24 mouse cellular contexts compared by ENCODE assay signal in genomic region chr16:95943186-95943585, GRCm38 (mm10). TPM values are rescaled to one million over a fixed set of nuclear protein-coding genes. Genes with fewer than 3 reads are reported as not detected.
DNase-seq lines count a peak whose midpoint lies in the region; ATAC-seq and TF ChIP-seq lines count a peak whose summit lies in the region.
"Had no signal": no experiment of that assay in that cellular context is flagged by ENCODE, and none has a peak within 500 bp of the region (broad histone marks: within the 10 kb centered on the region; RNA-seq: fewer than 3 reads in every experiment).

No protein-coding gene starts in this region.

- no peaks in the 10 kb centered on the region for H3K4me1 ChIP-seq in midbrain, embryonic 11.5 days (ENCODE audit: control insufficient read depth, insufficient read depth, low read length)
- H3K4me1 ChIP-seq in midbrain, postnatal 0 days (ENCODE audit: insufficient read depth, low read length): no peaks in the 10 kb centered on the region
- peaks cover 15% of the 10 kb centered on the region for H3K4me1 ChIP-seq in limb, embryonic 10.5 days
- H3K4me1 ChIP-seq in heart, adult 2 months (ENCODE audit: control insufficient read depth, insufficient read depth, low read length): peaks cover 4% of the 10 kb centered on the region

- no peak overlapping the region for H3K27ac ChIP-seq in midbrain, embryonic 11.5 days (ENCODE audit: low read depth, low read length)
- no peak overlapping the region for H3K27ac ChIP-seq in midbrain, postnatal 0 days (ENCODE audit: low read depth, low read length)
- H3K27ac ChIP-seq in limb, embryonic 10.5 days: peak overlapping the region; percentile 75
- no peak overlapping the region for H3K27ac ChIP-seq in heart, adult 2 months

- H3K36me3 ChIP-seq in midbrain, embryonic 11.5 days (ENCODE audit: control insufficient read depth, insufficient read depth, low read length): no peaks in the 10 kb centered on the region
- H3K36me3 ChIP-seq in midbrain, postnatal 0 days (ENCODE audit: insufficient read depth, low read length): no peaks in the 10 kb centered on the region
- H3K36me3 ChIP-seq in limb, embryonic 10.5 days: 0 out of 2 replicates have a peak, but pooled peaks cover under 1% of the 10 kb centered on the region
- H3K36me3 ChIP-seq in heart, adult 2 months (ENCODE audit: control insufficient read depth, insufficient read depth, low read length): no peaks in the 10 kb centered on the region
- H3K36me3 ChIP-seq: G1E had no signal

- H3K27me3 ChIP-seq in midbrain, embryonic 11.5 days (ENCODE audit: control insufficient read depth, insufficient read depth, low read length): no peaks in the 10 kb centered on the region
- H3K27me3 ChIP-seq in midbrain, postnatal 0 days (ENCODE audit: insufficient read depth, low read length): no peaks in the 10 kb centered on the region
- no peaks in the 10 kb centered on the region for H3K27me3 ChIP-seq in limb, embryonic 10.5 days (ENCODE audit: low read depth, poor library complexity, severe bottlenecking)
- no peaks in the 10 kb centered on the region for H3K27me3 ChIP-seq in heart, adult 2 months (ENCODE audit: control insufficient read depth, insufficient read depth, low read length)
- H3K27me3 ChIP-seq: Patski had no signal

- no peak for TF ChIP-seq POLR2A in heart, adult 2 months (IDR thresholded peaks at IDR 0.05; ENCODE audit: insufficient read depth, low read depth, low read length)

- H3K4me3 ChIP-seq in midbrain, embryonic 11.5 days (ENCODE audit: low read depth, low read length): no peak overlapping the region
- H3K4me3 ChIP-seq in midbrain, postnatal 0 days (ENCODE audit: low read depth, low read length): no peak overlapping the region
- H3K4me3 ChIP-seq in limb, embryonic 10.5 days: no peak overlapping the region
- no peak overlapping the region for H3K4me3 ChIP-seq in heart, adult 2 months

- no peak for ATAC-seq in midbrain, embryonic 11.5 days (ENCODE audit: low FRiP score)
- ATAC-seq in midbrain, postnatal 0 days (ENCODE audit: low FRiP score): no peak
- ATAC-seq: activated CD4-positive, CD25-positive, alpha-beta regulatory T cell, adult 4 months; CD4-positive, CD25-positive, alpha-beta regulatory T cell, adult 4 months; Patski had no signal

- TF ChIP-seq EP300 in heart, adult 2 months (IDR thresholded peaks at IDR 0.05; ENCODE audit: insufficient read depth, low read depth, low read length): no peak

- WGBS in midbrain, embryonic 11.5 days: 91% methylated on average over 6 of the region's 6 CpGs
- WGBS in midbrain, postnatal 0 days: 75% methylated on average over 6 of the region's 6 CpGs
- WGBS in limb, embryonic 10.5 days: 81% methylated on average over 6 of the region's 6 CpGs
- 85% methylated on average over 6 of the region's 6 CpGs for WGBS in heart, adult 2 months

- peak; percentile 73 for DNase-seq in midbrain, embryonic 11.5 days (ENCODE audit: low spot score, missing footprints)
- DNase-seq in midbrain, postnatal 0 days (ENCODE audit: low spot score): no peak
- DNase-seq in R1 (ENCODE audit: low read depth, low spot score) (peak; percentile 46), ZHBTc4 (ENCODE audit: low read depth, low spot score) (peak; percentile 54)
- DNase-seq in limb, embryonic 10.5 days (ENCODE audit: low spot score): no peak
- no peak for DNase-seq in adrenal gland, adult (ENCODE audit: inconsistent age in 2 of 2, low spot score in 1 of 2)
- no peak for DNase-seq in heart, adult 2 months
- no peak for DNase-seq in cerebellum, adult 9-11 months
- DNase-seq: adrenal gland, adult 2 months; adrenal gland, adult 8-10 months; adrenal gland, postnatal 10 days; adrenal gland, postnatal 14 days; adrenal gland, postnatal 25 days; adrenal gland, postnatal 36 days; B cell, adult 2 months; cerebellum, adult 11 months; cerebellum, adult 11-12 months; cerebellum, adult 18-20 months; cerebellum, adult 2 months; cerebellum, adult 8-10 months had no signal

- no peak for TF ChIP-seq CTCF in midbrain, postnatal 0 days (IDR thresholded peaks at IDR 0.05)
- no peak for TF ChIP-seq CTCF in heart, adult 2 months (IDR thresholded peaks at IDR 0.05)

- H3K9me3 ChIP-seq in midbrain, embryonic 11.5 days (ENCODE audit: control insufficient read depth, low read length): no peaks in the 10 kb centered on the region
- H3K9me3 ChIP-seq in midbrain, postnatal 0 days (ENCODE audit: low read length): no peaks in the 10 kb centered on the region
- H3K9me3 ChIP-seq in limb, embryonic 10.5 days (replicated peaks): no peaks in the 10 kb centered on the region

- intact Hi-C loops in heart, adult 2 months (cut with DNase I): loop anchor here (10.0 kb wide), 1 partner anchor 478 kb away; no protein-coding TSS in a partner anchor

- H3K4me2 ChIP-seq in midbrain, embryonic 11.5 days: no peak overlapping the region
- no peak overlapping the region for H3K4me2 ChIP-seq in midbrain, postnatal 0 days (ENCODE audit: low read depth, low read length, poor library complexity, severe bottlenecking)

- no peak overlapping the region for H3K9ac ChIP-seq in midbrain, embryonic 11.5 days (ENCODE audit: low read length)
- H3K9ac ChIP-seq in midbrain, postnatal 0 days (replicated peaks; ENCODE audit: low read length, poor library complexity, severe bottlenecking): no peak overlapping the region
- H3K9ac ChIP-seq in heart, adult 2 months (ENCODE audit: low read depth, low read length): no peak overlapping the region

- H3K79me2 ChIP-seq in heart, adult 2 months (replicated peaks; ENCODE audit: control insufficient read depth, insufficient read depth, low read length): no peaks in the 10 kb centered on the region

RNA-seq across cellular contexts. Expression of gene Psmg1, which starts 47.6 kb away (rescaled TPM):
- polyA plus RNA-seq in midbrain, embryonic 11.5 days (2014; fragmentation: Nextera tagmentation; extraction: Ambion mirVana): 94.6 and 107 TPM in 2 replicates
- total RNA-seq in midbrain, postnatal 0 days (2014; rRNA removed): 25.4 and 27.3 TPM in 2 replicates
- polyA plus RNA-seq in midbrain, postnatal 0 days (2015; fragmentation: Nextera tagmentation; extraction: Ambion mirVana): 50.9 and 53.7 TPM in 2 replicates
- polyA plus RNA-seq in limb, embryonic 10.5 days (2016; fragmentation: Nextera tagmentation; extraction: Ambion mirVana): 139 and 149 TPM in 2 replicates
- total RNA-seq in heart, adult 2 months (2021): 10 to 100 TPM; 24.7 to 25.0 TPM
- polyA plus RNA-seq in heart, adult 2 months (2012; rRNA removed): 24.4 and 40.0 TPM in 2 replicates

Comparison
In these comparisons a context has a peak if more than half of its experiments do, and no peak if none do; other contexts are left out.
1. DNase-seq: peak in midbrain, embryonic 11.5 days (single experiment), R1 (single experiment) and ZHBTc4 (single experiment); none in midbrain, postnatal 0 days (single experiment), limb, embryonic 10.5 days (single experiment), adrenal gland, adult (0 of 2), heart, adult 2 months (0 of 2) and cerebellum, adult 9-11 months (single experiment).